Mouse (Mus musculus) forebrain, embryonic 10.5 days (tissue): ENCODE results near the gene Ptcra. TPM values are rescaled to one million over a fixed set of nuclear protein-coding genes. Genes with fewer than 3 reads are reported as not detected.

ENCODE experiments used
- DNase-seq: peaks from one replicate; pipeline ENCODE4 v3.0.0-alpha.2; 2017; ENCODE audit warnings: low spot score; ENCODE audit errors: extremely low spot score
- H3K27ac ChIP-seq: fragments of 300-500 bp; sonication (generic); 2 replicates; pipeline ENCODE4 v1.5.1; 2016; ENCODE audit warnings: mild to moderate bottlenecking
- H3K27me3 ChIP-seq: fragments of 300-500 bp; sonication (generic); 2 replicates; pipeline ENCODE4 v1.6.1; 2016; ENCODE audit warnings: mild to moderate bottlenecking; ENCODE audit not compliant: poor library complexity, severe bottlenecking
- H3K36me3 ChIP-seq: fragments of 300-500 bp; sonication (generic); replicated peaks from 2 replicates; pipeline ENCODE4 v1.6.1; 2016; ENCODE audit warnings: mild to moderate bottlenecking, moderate library complexity
- H3K4me1 ChIP-seq: fragments of 300-500 bp; sonication (generic); 2 replicates; pipeline ENCODE4 v1.6.1; 2016
- H3K4me3 ChIP-seq: fragments of 300-500 bp; sonication (generic); 2 replicates; pipeline ENCODE4 v1.5.1; 2016; ENCODE audit warnings: mild to moderate bottlenecking, moderate library complexity
- H3K9me3 ChIP-seq: fragments of 300-500 bp; sonication (generic); 2 replicates; pipeline ENCODE4 v1.6.1; 2016; ENCODE audit warnings: mild to moderate bottlenecking, moderate library complexity
- WGBS: fragments of 180-500 bp; shearing (Covaris S2); methylation state at CpG from one replicate; pipeline ENCODE4 v1.1.7; 2016; 5-methylcytosine and 5-hydroxymethylcytosine counted together
- polyA plus RNA-seq: library from polyadenylated mRNA; unstranded; fragments of >200 nt; fragmentation: Nextera tagmentation; extraction: Ambion mirVana; gene quantifications from 2 replicates; pipeline ENCODE4 v1.2.1, GENCODE M21; 2016

Ptcra gene
- polyA plus RNA-seq, 1 experiment from 2014 or later: 0.55 TPM

GRCm38 (mm10) chr17:46734055-46734454 is 29.5 kb downstream of the Ptcra start:
- Histone ChIP-seq H3K36me3 (peaks cover 47% of the 10 kb centered on the region), H3K27me3 (peaks cover 13% of the 10 kb centered on the region), H3K27ac (no peak overlapping the region), H3K9me3 (no peaks in the 10 kb centered on the region), H3K4me1 (peaks cover 1% of the 10 kb centered on the region; the same call in 1 of the 2 replicates), H3K4me3 (no peak overlapping the region)
- DNase-seq: no peak
- 95% methylated on average over 3 of the region's 3 CpGs for WGBS

GRCm38 (mm10) chr17:46728904-46729318 is 34.6 kb downstream of the Ptcra start, which contains the start of gene Gnmt:
Gene Gnmt, minus strand, starts transcription at chr17:46729168.
- no peak for DNase-seq
- 16% methylated on average over 24 of the region's 24 CpGs for WGBS
- peak within 1 kb of the TSS; percentile 3 for H3K4me3 ChIP-seq

GRCm38 (mm10) chr17:46728496-46728895 is 35.0 kb downstream of the Ptcra start:
- DNase-seq: no peak
- H3K27me3 ChIP-seq: peaks cover 26% of the 10 kb centered on the region

More at GRCm38 (mm10) chr17:46728904-46729318, 34.6 kb downstream of the Ptcra start, which contains the start of gene Gnmt:
- Histone ChIP-seq H3K27ac (no peak within 1 kb of the TSS), H3K9me3 (no peaks in the 10 kb centered on the region), H3K27me3 (peaks cover 26% of the 10 kb centered on the region), H3K4me1 (peaks cover 11% of the 10 kb centered on the region), H3K36me3 (peaks cover 27% of the 10 kb centered on the region)

GRCm38 (mm10) chr17:46728021-46728420 is 35.5 kb downstream of the Ptcra start:
- no peak overlapping the region for H3K4me3 ChIP-seq
- DNase-seq: no peak
- peaks cover 26% of the 10 kb centered on the region for H3K27me3 ChIP-seq
- peaks cover 11% of the 10 kb centered on the region for H3K4me1 ChIP-seq
- H3K36me3 ChIP-seq: peaks cover 35% of the 10 kb centered on the region
- no peak overlapping the region for H3K27ac ChIP-seq
- 38% methylated on average over 6 of the region's 6 CpGs for WGBS
- no peaks in the 10 kb centered on the region for H3K9me3 ChIP-seq

More at GRCm38 (mm10) chr17:46728496-46728895, 35.0 kb downstream of the Ptcra start:
- no peaks in the 10 kb centered on the region for H3K9me3 ChIP-seq
- peaks cover 31% of the 10 kb centered on the region for H3K36me3 ChIP-seq
- WGBS: 48% methylated on average over 11 of the region's 11 CpGs
- H3K4me3 ChIP-seq: peak overlapping the region; percentile 3
- peaks cover 11% of the 10 kb centered on the region for H3K4me1 ChIP-seq
- H3K27ac ChIP-seq: no peak overlapping the region

GRCm38 (mm10) chr17:46727271-46727670 is 36.2 kb downstream of the Ptcra start:
- no peak overlapping the region for H3K4me3 ChIP-seq
- H3K4me1 ChIP-seq: peaks cover 11% of the 10 kb centered on the region
- H3K27ac ChIP-seq: no peak overlapping the region
- WGBS: 97% methylated on average over 11 of the region's 11 CpGs
- H3K27me3 ChIP-seq: peaks cover 26% of the 10 kb centered on the region
- H3K36me3 ChIP-seq: peaks cover 41% of the 10 kb centered on the region
- no peak for DNase-seq
- H3K9me3 ChIP-seq: no peaks in the 10 kb centered on the region

- H3K36me3 ChIP-seq: peaks cover 54% of the 10 kb centered on the region
- H3K9me3 ChIP-seq: no peaks in the 10 kb centered on the region
- peaks cover 11% of the 10 kb centered on the region for H3K4me1 ChIP-seq
- peaks cover 26% of the 10 kb centered on the region for H3K27me3 ChIP-seq
- H3K4me3 ChIP-seq: no peak overlapping the region
- no peak overlapping the region for H3K27ac ChIP-seq
- DNase-seq: no peak
- 95% methylated on average over 26 of the region's 26 CpGs for WGBS
These were observed 37.5 kb downstream of the Ptcra start for GRCm38 (mm10) chr17:46725731-46726645.

GRCm38 (mm10) chr17:46725273-46725672 is 38.2 kb downstream of the Ptcra start:
- peak; percentile 42 for DNase-seq
- Histone ChIP-seq H3K4me1 (peaks cover 11% of the 10 kb centered on the region), H3K27ac (peak overlapping the region; percentile 48), H3K9me3 (no peaks in the 10 kb centered on the region), H3K27me3 (peaks cover 26% of the 10 kb centered on the region), H3K36me3 (peaks cover 61% of the 10 kb centered on the region), H3K4me3 (no peak overlapping the region; the same call in 1 of the 2 replicates)
- WGBS: 51% methylated on average over 9 of the region's 9 CpGs

- 85% methylated on average over 20 of the region's 20 CpGs for WGBS
- H3K36me3 ChIP-seq: peaks cover 64% of the 10 kb centered on the region
- peaks cover 11% of the 10 kb centered on the region for H3K4me1 ChIP-seq
- no peak overlapping the region for H3K4me3 ChIP-seq
- peaks cover 19% of the 10 kb centered on the region for H3K27me3 ChIP-seq
- DNase-seq: no peak
- peak overlapping the region; percentile 48; the same call in 1 of the 2 replicates for H3K27ac ChIP-seq
- no peaks in the 10 kb centered on the region for H3K9me3 ChIP-seq
These were observed 38.9 kb downstream of the Ptcra start for GRCm38 (mm10) chr17:46724477-46725084.

- Histone ChIP-seq H3K27me3 (no peaks in the 10 kb centered on the region), H3K27ac (no peak overlapping the region), H3K36me3 (peaks cover 73% of the 10 kb centered on the region), H3K9me3 (no peaks in the 10 kb centered on the region), H3K4me1 (peaks cover 4% of the 10 kb centered on the region), H3K4me3 (no peak overlapping the region)
- 93% methylated on average over 7 of the region's 7 CpGs for WGBS
- DNase-seq: no peak
These were observed 42.4 kb downstream of the Ptcra start for GRCm38 (mm10) chr17:46721077-46721476.

GRCm38 (mm10) chr17:46714756-46715481 is 48.6 kb downstream of the Ptcra start:
- H3K27ac ChIP-seq: no peak overlapping the region
- no peak for DNase-seq
- peaks cover 47% of the 10 kb centered on the region for H3K36me3 ChIP-seq
- H3K4me3 ChIP-seq: no peak overlapping the region
- peaks cover 26% of the 10 kb centered on the region for H3K4me1 ChIP-seq
- WGBS: 95% methylated on average over 11 of the region's 11 CpGs
- H3K9me3 ChIP-seq: no peaks in the 10 kb centered on the region
- no peaks in the 10 kb centered on the region for H3K27me3 ChIP-seq

- Histone ChIP-seq H3K9me3 (no peaks in the 10 kb centered on the region), H3K27ac (no peak overlapping the region), H3K4me3 (no peak overlapping the region), H3K36me3 (peaks cover 47% of the 10 kb centered on the region), H3K27me3 (no peaks in the 10 kb centered on the region), H3K4me1 (peaks cover 26% of the 10 kb centered on the region)
- no peak for DNase-seq
- 94% methylated on average over 9 of the region's 9 CpGs for WGBS
These were observed 49.7 kb downstream of the Ptcra start for GRCm38 (mm10) chr17:46713849-46714248.

GRCm38 (mm10) chr17:46712442-46712841 is 51.1 kb downstream of the Ptcra start:
- H3K27ac ChIP-seq: no peak overlapping the region; the same call in 1 of the 2 replicates
- peaks cover 26% of the 10 kb centered on the region for H3K4me1 ChIP-seq
- H3K27me3 ChIP-seq: no peaks in the 10 kb centered on the region
- peak overlapping the region; percentile 97 for H3K4me3 ChIP-seq
- no peak for DNase-seq
- H3K9me3 ChIP-seq: no peaks in the 10 kb centered on the region
- WGBS: 83% methylated on average over 7 of the region's 7 CpGs
- peaks cover 45% of the 10 kb centered on the region for H3K36me3 ChIP-seq
